Mouse (Mus musculus) thymus, postnatal 36 days (tissue): ENCODE measurements around the gene Epb41l2.

Source experiments
- DNase-seq, 2 experiments: peaks; one replicate each; pipeline ENCODE4 v3.0.0; 2022; ENCODE audit warnings: mixed read lengths in 2 of 2

Epb41l2 gene

DNA sequence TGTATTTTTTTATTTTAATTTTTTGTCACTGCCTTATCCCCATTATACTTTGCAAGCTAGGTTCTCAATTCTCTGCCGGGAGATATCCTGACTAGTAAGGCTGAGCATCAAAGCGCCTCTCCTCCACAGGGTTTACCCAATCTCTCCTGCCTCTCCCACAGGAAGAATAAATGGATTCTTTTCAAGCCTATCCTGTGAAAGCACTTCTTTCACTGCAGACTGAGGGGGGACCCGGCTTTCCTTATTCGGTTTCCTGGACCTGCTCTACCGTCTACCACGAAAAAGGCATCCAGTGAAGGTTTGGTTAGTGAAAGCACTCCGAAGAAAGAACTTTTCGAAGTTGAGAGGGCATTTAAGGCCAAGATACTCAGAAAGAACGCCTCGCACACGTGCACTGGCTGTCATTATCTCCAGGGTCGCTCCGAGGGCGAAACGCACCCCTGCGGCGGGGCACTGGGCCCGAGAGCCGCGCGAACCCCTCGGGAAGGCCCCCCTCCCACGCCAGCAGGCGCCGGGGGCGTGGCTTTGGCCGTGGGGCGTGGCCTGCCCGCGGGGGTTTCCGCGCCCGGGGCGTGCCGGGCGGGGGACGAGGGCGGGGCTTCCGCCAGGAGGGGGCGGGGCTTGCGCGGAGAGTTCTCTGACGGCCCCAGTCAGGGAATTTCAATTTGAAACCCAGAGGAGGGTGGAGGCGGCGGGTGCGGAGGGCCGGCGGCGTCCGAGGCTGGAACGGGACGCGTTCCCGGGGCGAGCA, at the start of gene Epb41l2:
Gene Epb41l2 (plus strand): TSS at position 591 of the 751 bp plus-strand sequence.
- peak; percentile 93 to 96 for DNase-seq

DNA sequence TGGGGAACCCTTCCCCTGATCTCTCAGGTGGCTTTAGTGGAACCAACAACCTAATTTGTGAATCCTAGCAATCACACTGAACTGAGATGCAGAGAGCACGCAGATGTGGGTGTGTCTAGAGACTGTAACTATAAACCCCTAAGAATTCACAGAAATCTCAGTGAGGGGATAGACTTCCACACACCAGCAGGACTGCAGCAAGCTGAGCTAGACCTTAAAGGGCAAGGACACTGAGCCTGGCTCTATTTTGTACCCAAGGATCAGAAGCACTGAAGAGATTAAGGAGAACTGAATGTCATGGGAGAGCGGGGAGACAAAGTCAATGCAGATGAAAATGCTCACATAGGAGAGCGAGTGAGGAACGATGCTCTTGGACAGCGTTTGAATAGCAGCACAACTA, 49.6 kb upstream of the Epb41l2 start:
- no peak for DNase-seq

DNA sequence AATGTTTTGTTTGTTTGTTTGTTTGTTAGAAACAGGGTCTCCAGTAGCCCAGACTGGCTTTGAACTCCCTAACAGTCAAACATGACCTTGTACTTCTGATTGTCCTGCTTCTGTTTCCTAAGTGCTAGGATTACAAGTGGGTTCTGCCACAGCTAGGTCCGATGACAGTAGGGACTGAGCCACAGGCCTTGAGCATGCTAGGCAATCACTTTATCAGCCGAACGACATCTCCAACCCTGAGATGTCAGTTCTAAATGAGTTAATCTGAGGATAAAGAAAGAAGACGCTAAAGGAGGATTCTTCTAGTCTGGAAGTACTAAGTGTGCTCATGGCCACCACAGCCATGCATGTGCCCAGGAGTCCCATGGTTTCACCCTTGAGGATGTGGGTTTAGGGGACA, 48.9 kb upstream of the Epb41l2 start:
- no peak for DNase-seq

DNA sequence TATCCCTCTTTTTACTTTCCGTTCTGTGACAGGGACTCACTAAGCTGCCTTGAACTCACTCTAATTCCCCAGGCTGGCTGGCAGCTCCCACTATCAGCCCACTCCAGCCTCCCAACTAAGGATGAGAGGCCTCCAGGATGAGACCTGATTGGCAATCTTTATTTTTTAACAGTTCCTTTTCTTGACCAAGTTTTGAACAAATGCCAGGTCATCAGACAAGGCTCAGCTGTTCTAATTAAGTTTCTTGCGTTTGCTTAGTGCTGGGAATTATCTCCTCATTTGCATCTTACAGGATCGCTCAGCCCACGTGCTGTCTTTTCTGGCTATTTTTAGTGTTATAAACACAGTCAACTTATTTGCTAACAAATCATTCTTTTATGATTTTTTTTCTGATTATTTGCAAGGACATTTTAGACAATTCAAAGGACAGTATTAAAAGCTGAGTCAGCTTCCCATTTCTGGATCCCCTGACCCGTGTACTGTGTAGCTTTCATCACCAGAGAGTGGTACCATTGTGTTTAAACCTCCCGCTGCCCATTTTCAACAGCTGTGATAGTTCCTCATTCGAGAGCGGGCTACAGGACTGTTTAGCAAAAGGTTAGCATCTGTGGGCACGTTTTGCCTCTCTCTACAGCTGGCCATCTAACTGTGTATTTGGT, 47.9 kb upstream of the Epb41l2 start:
- no peak for DNase-seq

DNA sequence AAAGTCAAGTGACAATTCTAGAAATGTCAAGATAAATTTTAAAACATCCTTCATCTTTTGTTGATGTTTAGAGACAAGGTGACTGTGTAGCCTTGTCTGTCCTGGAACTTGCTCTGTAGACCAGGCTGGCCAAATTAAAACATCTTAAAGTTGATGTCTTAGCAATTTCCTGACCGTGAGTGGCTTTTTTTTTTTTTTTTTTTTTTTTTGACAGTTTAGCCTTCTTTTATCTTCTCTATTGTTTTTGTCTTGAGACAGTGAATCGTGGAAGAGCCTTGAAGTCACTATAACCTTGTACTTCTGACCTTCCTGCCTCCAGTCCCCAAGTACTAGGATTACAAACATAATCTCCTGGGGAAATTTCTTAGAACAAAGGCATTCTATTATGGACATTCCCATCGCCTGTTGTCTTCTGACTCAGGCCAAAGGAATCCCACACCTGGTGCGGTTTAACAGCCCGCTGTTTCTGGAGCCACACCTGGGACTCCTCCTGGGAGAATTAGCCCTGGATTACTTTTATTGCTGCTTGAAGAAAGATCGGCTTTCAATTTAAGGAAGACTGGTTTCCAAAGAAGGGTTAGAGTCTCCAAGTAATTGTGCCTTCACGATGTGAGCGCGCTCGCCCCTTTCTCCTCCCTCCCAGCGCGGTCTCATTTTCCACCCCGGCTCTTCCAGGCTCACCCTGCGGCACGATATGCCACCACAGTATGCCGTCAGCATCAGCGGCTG, 45.6 kb upstream of the Epb41l2 start:
- no peak for DNase-seq

DNA sequence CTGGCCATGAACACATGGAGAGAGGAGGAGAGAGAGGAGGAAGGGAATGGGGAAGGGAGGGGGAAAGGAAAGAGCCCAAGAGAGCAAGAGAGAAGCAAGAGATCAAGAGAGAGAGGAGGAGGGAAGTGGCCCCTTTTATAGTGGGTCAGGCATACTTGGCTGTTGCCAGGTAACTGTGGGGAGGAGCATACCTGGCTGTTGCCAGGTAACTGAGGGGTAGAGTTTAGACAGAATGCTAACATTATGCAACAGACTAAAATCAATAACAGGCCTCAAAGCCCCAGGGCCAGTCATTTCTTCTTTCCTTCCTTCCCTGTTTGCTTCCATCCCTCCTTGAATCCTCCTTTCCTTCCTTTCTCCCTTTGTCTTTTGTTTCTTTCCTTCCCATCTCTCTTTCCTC, 41.9 kb upstream of the Epb41l2 start:
- no peak for DNase-seq

DNA sequence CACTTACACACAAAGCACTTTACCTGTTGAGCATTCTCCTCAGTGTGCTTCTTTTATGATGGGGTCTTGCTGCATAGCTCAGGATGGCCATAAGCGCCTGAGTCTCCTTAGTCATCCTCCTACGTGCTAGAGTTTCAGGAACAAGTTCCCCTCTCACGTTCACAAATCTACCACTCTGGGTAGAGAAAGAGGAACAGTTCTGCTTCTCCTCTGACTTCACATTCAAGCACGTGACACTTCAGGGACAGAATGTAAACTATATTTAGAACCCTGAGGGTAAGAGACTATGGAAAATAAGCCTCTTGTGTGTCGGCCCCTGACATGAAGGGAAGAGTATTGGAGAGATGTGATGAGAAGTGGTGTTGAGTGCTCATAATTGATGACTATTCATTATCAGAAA, 41.2 kb upstream of the Epb41l2 start:
- DNase-seq = no peak

DNA sequence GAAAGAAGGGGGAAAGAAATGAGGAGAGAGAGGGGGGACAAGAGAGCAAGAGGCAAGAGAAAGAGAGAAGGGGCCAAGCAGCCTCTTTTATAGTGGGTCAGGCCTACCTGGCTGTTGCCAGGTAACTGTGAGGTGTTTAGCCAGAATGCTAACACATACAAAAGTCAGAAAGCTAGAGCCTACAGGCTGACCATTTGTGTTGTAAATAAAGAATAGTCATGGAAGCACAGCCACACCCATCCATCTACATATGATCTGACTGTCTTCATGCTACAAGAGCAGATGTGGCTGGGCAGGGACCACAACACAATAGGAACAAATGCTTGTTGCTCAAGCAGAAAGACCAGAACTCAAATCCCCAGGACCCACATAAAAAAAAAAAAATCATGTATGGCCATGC, 40.1 kb upstream of the Epb41l2 start:
- DNase-seq = no peak

DNA sequence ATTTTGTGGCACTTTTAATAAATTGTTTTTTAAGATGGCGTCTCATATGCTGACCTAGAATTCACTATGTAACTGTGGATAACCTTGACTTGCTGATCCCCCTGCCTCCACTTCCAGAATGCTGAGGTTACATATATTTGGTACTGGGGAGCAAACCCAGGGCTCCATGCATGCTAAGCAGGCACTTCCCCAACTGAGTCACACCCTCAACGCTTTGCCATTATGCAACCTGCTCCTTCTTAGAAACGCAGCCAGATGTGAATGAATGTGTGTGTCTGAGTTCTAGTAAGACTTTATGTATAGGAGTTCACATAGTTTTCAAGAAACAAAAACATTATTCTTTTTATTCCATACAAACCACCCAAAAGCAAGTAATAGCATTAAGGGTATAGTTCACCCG, 38.4 kb upstream of the Epb41l2 start:
- no peak for DNase-seq

DNA sequence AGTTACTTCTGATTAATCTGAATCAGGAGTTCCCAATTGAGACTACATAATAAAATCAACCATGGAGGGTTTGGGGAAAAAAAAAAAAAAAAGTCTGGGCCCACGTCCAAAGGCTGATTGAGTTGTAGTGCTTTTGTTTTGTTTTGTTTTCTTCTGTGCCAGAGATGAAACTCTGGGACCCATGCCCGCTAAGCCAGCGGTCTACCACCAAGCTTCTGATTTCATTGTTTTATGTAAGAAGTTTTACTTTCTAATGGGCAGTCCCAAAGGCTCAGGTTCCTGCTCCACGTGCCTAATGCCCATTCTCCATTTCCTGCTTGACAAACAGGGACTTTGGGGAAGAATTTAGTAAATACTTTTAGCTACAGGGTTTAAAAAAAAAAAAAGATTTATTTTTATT, 33.9 kb upstream of the Epb41l2 start:
- DNase-seq = no peak

DNA sequence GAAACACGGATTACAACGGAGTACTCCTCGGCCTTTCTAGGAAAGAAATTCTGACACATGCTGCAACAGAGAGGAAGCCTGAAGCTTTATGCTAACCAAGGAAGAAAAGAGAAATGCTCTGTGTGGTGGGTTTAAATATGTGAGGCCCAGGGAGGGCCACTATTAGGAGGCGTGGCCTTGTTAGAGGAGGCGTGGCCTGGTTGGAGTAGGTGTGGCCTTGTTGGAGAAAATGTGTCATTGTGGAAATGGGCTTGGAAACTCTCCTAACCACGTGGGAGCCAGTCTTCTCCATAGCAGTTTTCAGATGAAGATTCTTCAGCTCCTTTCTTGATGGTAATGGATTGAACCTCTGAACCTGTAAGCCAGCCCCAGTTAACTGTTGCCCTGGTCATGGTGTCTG, 32.1 kb upstream of the Epb41l2 start:
- DNase-seq = no peak

DNA sequence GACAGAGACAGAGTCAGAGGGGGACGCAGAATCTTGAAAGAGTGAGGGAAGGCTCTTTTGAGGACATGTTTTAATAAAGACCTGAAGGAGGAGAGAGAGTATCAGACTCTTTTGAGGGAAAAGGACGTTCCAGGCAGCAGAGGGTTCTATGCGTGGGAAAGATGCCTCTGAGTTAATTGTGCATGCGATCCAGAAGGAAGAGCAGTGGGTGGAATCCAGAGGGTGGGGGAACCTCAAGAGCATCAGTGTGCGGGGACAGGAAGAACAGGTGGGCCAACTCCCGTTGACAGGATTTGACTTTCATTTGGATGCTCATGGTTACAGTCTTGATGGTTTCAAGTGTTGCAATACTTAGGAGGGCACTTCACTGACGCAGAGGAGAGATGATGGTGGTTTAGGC, 29.5 kb upstream of the Epb41l2 start:
- DNase-seq = no peak

DNA sequence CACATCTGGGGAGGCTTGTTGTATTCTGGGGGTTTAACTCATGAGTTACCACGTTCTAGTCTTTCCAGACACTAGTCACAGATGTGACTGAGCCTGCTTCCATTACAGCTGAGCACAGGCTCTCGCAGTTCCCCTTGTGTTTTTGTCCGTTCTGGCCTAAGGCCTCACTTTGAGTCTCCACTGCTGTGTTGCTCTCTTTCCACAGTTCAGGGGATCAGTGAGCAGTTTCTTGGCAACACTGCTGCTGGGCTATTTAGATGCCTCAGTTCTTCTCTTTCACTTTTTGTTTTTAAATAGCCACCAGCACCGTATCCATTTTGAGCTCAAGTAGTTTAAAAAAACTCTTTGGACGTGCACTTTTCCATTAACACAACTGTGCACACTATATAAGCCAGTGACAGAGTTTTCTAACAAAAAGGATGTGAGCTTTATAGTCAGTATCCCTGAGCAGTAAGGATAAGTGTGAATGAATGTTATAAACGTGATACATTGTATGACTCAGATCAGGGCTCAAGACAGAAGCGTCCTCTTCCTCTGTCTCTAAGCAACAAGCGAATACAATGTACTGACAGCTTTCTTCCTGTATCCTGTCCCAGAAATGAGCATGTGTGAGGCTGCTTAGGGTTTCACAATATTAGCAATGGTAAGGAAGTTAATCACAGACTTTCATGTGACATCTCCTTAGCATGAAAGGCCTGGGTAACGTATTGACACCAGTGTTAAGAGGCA, 28.1 kb upstream of the Epb41l2 start:
- no peak for DNase-seq

DNA sequence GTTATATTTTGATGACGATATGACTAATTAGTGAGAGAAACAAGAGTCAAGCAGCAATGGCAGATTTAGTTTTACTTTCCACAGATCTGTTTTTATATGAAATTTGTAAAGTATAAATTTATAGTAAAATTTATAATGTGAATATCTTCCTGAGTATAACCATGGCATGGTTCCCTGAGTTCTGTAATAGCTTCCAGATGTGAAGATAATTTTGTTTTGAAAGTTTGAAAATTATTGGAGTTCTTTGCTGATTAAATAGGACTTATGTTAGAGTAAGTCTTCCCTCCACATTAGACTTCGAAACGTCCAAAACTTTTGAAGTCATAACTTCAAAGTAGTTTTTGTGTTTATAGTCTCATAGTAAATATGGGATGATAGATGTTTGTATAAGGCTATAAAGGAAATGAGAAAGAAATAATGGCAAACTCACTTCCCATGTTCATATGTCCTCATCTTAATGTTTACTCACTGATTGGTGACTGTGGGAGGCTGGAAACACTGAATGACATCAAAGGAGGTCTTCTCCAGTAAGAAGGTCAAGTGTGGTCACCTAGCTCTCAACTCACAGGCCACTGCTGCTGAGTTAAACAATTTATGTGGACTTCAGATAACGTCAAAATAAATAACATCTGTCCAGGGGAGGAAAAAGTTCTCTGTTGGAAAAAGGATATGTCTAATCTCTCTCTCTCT, 26.1 kb upstream of the Epb41l2 start:
- no peak for DNase-seq

DNA sequence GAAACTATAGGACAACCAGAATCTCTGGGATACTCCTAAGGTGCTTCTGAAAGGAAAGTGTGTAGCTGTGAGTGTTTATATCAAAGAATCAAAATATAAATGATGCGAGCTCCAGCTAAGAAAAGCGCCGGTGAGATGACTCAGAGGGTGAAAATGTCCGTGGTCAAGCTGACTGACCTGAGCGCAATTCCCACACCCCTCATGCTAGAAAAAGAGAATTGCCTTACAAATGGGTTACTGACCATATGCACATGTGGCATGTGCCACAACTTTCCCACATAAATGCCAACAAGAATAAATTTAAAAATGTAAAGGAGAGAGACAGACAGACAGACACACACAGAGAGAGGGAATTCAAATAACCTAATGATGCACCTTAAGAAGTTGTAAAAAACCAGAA, 18.9 kb upstream of the Epb41l2 start:
- no peak for DNase-seq

DNA sequence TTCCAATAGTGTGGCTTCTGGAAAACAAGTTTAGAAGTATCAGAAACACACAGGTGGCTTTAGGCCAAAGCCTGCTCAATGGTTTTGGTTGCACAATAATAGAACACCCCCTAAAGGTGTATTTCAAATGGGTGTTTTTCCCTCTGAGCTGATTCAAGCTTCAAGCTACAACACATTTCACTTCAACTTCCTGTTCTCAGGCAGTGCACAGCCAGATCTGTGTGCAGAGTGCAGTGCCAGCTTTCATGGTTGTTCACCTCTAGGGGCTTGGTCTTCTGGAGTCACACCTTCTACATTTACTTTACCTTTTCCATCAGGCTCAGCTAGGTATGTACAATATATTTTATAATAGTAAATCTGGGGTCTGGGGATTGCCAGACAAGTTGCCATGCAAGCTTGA, 16.8 kb upstream of the Epb41l2 start:
- no peak for DNase-seq

DNA sequence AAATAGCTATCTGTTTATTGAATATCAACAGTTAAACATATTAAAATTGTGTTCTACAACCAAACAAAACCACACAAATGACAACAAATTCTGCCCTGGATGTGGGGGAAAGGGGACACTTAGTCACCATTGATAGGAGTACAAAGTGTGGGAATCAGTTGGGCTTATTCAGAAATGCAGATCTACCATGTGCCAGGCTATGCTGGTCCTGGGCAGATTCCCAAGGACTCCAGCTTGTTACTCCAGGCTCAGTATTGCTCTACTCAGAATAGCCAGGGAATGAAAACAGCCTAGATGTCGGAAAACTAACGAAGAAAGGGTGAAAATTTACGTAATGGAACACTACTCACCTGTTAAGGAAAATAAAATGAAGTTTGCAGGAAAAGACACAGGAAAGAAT, 5.7 kb upstream of the Epb41l2 start:
- no peak for DNase-seq

DNA sequence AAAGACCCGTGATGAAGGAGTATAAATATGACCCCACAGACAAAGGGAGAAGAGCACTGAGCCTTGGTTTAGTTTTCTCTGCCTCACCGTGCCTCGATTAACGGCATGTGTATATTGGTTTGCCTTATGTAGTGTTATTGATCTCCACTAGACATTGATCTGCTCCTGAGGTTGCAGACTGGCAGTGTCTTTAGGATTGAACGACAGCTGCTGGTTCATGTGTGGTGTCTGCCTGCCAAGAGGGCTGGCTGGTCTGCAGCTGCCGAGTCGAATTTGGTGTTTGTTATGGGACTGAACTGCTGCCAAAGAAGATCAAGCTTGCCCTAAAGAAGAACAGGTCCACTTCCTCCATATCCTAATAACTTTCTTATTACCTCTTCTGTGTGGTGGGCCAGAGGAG, 5.2 kb upstream of the Epb41l2 start:
- DNase-seq = no peak

DNA sequence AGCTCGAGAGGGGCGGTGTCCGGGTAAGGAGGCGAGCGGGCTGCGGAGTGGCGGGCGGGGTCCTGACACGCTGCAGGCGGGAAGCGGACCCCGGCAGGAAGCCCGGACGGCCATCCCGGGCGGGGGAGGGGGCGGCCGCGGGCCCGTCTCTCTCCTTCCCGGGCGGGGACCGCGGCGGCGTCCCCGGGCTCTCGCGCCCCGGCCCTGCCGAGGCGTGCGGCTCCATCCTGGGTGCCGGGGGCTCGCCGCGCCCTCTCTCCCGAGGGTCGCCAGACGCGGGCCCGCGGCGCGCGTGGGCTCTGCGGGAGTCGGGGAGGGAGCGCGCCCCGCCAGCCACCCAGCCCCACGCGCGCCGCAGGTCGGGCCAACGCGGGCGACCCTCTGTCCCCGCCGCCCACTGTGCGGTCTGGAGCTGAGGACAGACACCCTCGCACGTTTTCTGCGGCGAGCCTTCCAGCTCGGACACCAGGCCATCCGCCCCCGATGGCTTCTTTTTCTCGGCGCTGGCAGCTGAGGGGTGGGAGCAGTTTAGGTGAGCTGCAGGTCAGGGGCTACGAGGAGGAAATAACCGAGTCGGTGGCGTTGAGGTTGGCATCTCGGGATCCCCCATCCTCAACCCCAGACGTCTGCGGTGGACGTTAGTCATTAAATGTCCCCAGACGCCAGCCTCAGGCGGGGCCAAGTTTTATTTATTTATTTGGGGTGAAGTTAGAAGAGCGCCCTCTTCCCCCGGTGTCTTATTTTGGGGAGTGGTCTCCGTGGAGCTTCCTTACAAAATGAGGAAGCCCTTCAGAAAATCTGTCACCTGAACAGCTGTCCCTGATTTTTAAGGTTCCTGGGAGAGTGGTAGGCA, 587 bp downstream of the Epb41l2 start:
- peak in 1 of 2 experiments; percentile 25 for DNase-seq

DNA sequence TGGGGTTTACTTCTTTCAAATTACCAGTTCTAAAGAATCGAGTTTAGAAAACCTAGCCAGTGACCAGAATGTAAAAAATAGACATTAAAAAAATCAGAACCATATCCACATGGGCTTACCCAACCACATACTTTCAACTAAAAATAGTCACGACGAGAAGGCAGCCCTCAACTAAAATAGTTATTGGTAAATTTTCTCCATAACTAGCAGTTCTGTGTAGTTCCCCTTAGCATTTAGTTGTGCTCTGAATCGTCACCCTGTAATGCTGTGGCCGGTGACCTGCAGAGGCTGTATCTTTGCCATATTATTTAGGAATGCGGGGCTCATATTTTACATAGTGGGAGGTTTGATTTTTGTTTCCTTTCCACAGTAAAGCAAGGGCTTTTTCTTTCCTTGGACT, 2.6 kb downstream of the Epb41l2 start:
- no peak for DNase-seq

DNA sequence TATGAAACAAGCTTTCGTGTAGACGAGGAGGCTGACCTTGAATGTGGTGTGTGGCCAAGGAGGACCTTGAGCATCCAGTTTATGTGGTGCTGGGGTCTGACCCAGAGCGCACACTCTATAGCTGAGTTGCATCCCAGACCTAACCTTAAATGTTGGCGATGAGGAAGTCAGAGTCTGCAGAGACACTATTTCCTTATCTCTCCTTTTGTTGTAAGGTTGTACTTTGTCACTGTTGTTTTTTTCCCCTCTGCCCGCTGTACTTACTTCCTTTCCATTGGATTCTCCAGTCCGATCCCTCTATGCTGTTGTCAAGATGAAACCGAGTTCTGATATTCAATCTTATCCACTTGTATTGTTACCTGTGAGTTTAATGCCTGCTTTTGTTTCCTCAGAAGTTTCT, 5.6 kb downstream of the Epb41l2 start:
- no peak for DNase-seq

DNA sequence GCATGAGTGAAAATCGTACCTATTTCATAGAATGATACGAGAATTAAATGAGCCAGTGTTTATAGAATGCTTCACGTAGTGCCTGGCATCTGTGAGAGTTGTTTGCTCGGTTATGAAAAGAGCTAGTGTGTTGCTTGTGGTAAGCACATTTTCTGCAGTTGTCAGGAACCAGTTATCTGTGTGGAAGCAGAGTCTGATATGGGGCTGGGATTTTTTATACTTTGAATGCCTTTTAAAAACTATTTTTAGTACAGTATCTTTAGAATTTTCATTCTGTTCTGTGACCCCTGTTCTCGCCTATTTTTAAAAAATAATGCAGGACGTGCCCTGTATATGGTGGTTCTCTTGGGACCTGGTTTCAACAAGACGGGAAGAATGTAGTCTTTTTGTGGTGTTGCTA, 6.1 kb downstream of the Epb41l2 start:
- no peak for DNase-seq
